Mouse (Mus musculus): ENCODE data around the gene Zfp784.

DNA sequence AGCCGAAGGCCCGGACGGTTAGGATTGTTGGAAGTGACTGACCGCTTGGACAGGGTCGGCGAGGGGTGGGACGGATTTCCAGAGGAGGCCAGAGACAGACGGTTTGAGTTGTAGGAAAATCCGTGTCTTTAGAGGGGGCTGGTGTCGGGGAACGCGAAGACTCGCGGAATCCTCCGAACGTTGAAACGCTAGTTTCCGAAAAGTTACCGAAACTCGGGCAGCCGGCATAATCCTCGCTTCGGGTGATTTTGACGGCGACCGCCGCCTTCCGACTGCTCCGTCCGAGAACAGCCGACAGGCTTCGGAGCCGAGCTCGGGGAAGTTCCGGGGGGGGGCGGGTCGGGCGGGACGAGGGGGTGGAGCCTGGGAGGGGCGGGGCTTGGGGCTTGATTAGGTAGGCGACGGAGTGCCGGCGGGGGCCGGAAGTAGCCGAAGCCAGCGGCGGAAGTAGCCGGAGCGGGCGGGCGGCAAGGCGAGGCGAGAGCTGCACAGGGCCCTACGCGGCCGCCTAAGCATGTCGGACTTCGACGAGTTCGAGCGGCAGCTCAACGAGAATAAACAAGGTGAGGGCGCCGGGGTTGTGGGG is 23.6 kb upstream of the Zfp784 start, which contains the start of gene U2af2:
- peak; percentile 39; the same call in 1 of the 2 replicates for TF ChIP-seq POLR2A (IDR thresholded peaks at IDR 0.05; ENCODE audit: extremely low read depth, insufficient read depth, low read length)
- TF ChIP-seq CTCF (IDR thresholded peaks at IDR 0.05; ENCODE audit: low read depth, low read length), result no peak

Measured in liver, adult 2 months (tissue).